Mouse (Mus musculus): ENCODE measurements at regions not wholly inside any gene's neighbourhood (a gene's known extent, or its start where the extent isn't known, plus 50 kb on each side); places are given as distances from the start of the nearest gene placed in this dataset.

GRCm38 (mm10) chr9:74655956-74656355, 205.8 kb upstream of the Onecut1 start:
- DNase-seq: no peak

- no peak for DNase-seq
Measured at GRCm38 (mm10) chr9:74656392-74656791, 205.3 kb upstream of the Onecut1 start.

GRCm38 (mm10) chr9:74671356-74671952, 190.3 kb upstream of the Onecut1 start:
- DNase-seq: no peak

- DNase-seq: no peak
Measured at GRCm38 (mm10) chr9:74672261-74672660, 189.5 kb upstream of the Onecut1 start.

- no peak for DNase-seq
Measured at GRCm38 (mm10) chr9:74698229-74698628, 163.5 kb upstream of the Onecut1 start.

GRCm38 (mm10) chr9:74705698-74706097, 156.0 kb upstream of the Onecut1 start:
- no peak for DNase-seq

- DNase-seq: no peak
Measured at GRCm38 (mm10) chr9:74707608-74708007, 154.1 kb upstream of the Onecut1 start.

- no peak for DNase-seq
Measured at GRCm38 (mm10) chr9:74711698-74712097, 150.0 kb upstream of the Onecut1 start.

GRCm38 (mm10) chr9:74732451-74732850, 129.3 kb upstream of the Onecut1 start:
- no peak for DNase-seq

GRCm38 (mm10) chr9:74741949-74742348, 119.8 kb upstream of the Onecut1 start:
- no peak for DNase-seq

GRCm38 (mm10) chr9:74747886-74748285, 113.8 kb upstream of the Onecut1 start:
- no peak for DNase-seq

- DNase-seq: no peak
Measured at GRCm38 (mm10) chr9:74758025-74758424, 103.7 kb upstream of the Onecut1 start.

GRCm38 (mm10) chr9:74758876-74759275, 102.8 kb upstream of the Onecut1 start:
- no peak for DNase-seq

- DNase-seq: no peak
Measured at GRCm38 (mm10) chr9:74780419-74780818, 81.3 kb upstream of the Onecut1 start.

GRCm38 (mm10) chr9:74793394-74793793, 68.3 kb upstream of the Onecut1 start:
- no peak for DNase-seq

GRCm38 (mm10) chr9:74795994-74796393, 65.7 kb upstream of the Onecut1 start:
- no peak for DNase-seq

- no peak for DNase-seq
Measured at GRCm38 (mm10) chr9:74797272-74797844, 64.4 kb upstream of the Onecut1 start.

GRCm38 (mm10) chr9:74801091-74801490, 60.6 kb upstream of the Onecut1 start:
- no peak for DNase-seq

- DNase-seq: no peak
Measured at GRCm38 (mm10) chr9:74811437-74811836, 50.3 kb upstream of the Onecut1 start.
